Mouse (Mus musculus) cortical plate, adult 2 months (tissue): Measurements from ENCODE around the gene Kcnrg.

Experiments used
- CTCF ChIP-seq: fragments of 200-500 bp; IDR thresholded peaks from 2 replicates; pipeline ENCODE4 v1.5.1; 2011; ENCODE audit warnings: mild to moderate bottlenecking, control low read depth, low read length; ENCODE audit not compliant: insufficient read depth; ENCODE audit errors: extremely low read depth
- POLR2A ChIP-seq: fragments of 200-500 bp; IDR thresholded peaks from 2 replicates; pipeline ENCODE4 v1.6.1; 2011; ENCODE audit warnings: mild to moderate bottlenecking, low read length, control low read depth; ENCODE audit not compliant: insufficient read depth; ENCODE audit errors: extremely low read depth

DNA sequence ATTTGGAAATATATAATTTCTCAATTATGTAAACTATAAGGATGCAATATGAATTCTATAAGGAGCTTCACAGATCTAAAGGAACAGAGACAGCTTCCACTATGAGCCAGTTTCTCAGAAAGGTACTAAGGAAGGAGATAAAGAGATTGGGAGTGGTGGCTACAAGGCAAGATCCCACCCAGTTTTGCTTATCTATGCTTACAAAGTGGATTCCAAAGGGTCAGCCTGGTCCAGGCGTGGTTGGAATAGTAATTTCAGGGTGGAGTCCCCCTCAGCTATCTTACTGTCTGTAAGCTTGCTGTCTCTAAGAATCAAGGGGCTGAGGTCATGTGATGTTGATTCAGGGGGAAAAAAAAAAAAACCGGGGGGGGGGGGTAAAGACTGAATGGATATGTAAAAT lies 49.2 kb downstream of the Kcnrg start:
- TF ChIP-seq CTCF (no peak), POLR2A (no peak)
